Mouse (Mus musculus): ENCODE measurements at regions not wholly inside any gene's neighbourhood (a gene's known extent, or its start where the extent isn't known, plus 50 kb on each side); places are given as distances from the start of the nearest gene placed in this dataset.
"Not testable (repeated sequence)": the region's sequence is repeated elsewhere in the genome, so short reads cannot be mapped to it uniquely, and the experiment has no call there.

GRCm38 (mm10) chr15:90291848-90292247 lies 67.7 kb downstream of the Alg10b start:
- no peak for DNase-seq (ENCODE audit: low read depth)

- no peak for DNase-seq (ENCODE audit: low read depth)
Observed at GRCm38 (mm10) chr15:90294353-90294922, 70.3 kb downstream of the Alg10b start.

- DNase-seq (ENCODE audit: low read depth), result no peak
Observed at GRCm38 (mm10) chr15:90298566-90298965, 74.5 kb downstream of the Alg10b start.

GRCm38 (mm10) chr15:90303393-90303792 lies 79.3 kb downstream of the Alg10b start:
- DNase-seq (ENCODE audit: low read depth), result no peak

- DNase-seq (ENCODE audit: low read depth), result no peak
Observed at GRCm38 (mm10) chr15:90305051-90305450, 80.9 kb downstream of the Alg10b start.

GRCm38 (mm10) chr15:90306866-90307265 lies 82.8 kb downstream of the Alg10b start:
- no peak for DNase-seq (ENCODE audit: low read depth)

GRCm38 (mm10) chr15:90308433-90308832 lies 84.3 kb downstream of the Alg10b start:
- DNase-seq (ENCODE audit: low read depth), result not testable (repeated sequence)

GRCm38 (mm10) chr15:90308869-90309268 lies 84.8 kb downstream of the Alg10b start:
- no peak for DNase-seq (ENCODE audit: low read depth)

- DNase-seq (ENCODE audit: low read depth), result no peak
Observed at GRCm38 (mm10) chr15:90309664-90310063, 85.6 kb downstream of the Alg10b start.

GRCm38 (mm10) chr15:90321774-90322173 lies 97.7 kb downstream of the Alg10b start:
- DNase-seq (ENCODE audit: low read depth), result no peak

GRCm38 (mm10) chr15:90333275-90333674 lies 109.2 kb downstream of the Alg10b start:
- no peak for DNase-seq (ENCODE audit: low read depth)

GRCm38 (mm10) chr15:90333766-90334165 lies 109.7 kb downstream of the Alg10b start:
- no peak for DNase-seq (ENCODE audit: low read depth)

- no peak for DNase-seq (ENCODE audit: low read depth)
Observed at GRCm38 (mm10) chr15:90334406-90334805, 110.3 kb downstream of the Alg10b start.

GRCm38 (mm10) chr15:90335506-90335905 lies 111.4 kb downstream of the Alg10b start:
- no peak for DNase-seq (ENCODE audit: low read depth)

- peak; percentile 11 for DNase-seq (ENCODE audit: low read depth)
Observed at GRCm38 (mm10) chr15:90340089-90340488, 116.0 kb downstream of the Alg10b start.

- no peak for DNase-seq (ENCODE audit: low read depth)
Observed at GRCm38 (mm10) chr15:90341261-90341660, 117.2 kb downstream of the Alg10b start.

GRCm38 (mm10) chr15:90343771-90344170 lies 119.7 kb downstream of the Alg10b start:
- no peak for DNase-seq (ENCODE audit: low read depth)

- no peak for DNase-seq (ENCODE audit: low read depth)
Observed at GRCm38 (mm10) chr15:90344956-90345355, 120.8 kb downstream of the Alg10b start.

GRCm38 (mm10) chr15:90346162-90346561 lies 122.1 kb downstream of the Alg10b start:
- DNase-seq (ENCODE audit: low read depth), result no peak

- DNase-seq (ENCODE audit: low read depth), result no peak
Observed at GRCm38 (mm10) chr15:90346757-90347156, 122.6 kb downstream of the Alg10b start.

GRCm38 (mm10) chr15:90351898-90352297 lies 127.8 kb downstream of the Alg10b start:
- DNase-seq (ENCODE audit: low read depth), result no peak

- DNase-seq (ENCODE audit: low read depth), result peak; percentile 76
Observed at GRCm38 (mm10) chr15:90365656-90366055, 141.5 kb downstream of the Alg10b start.

- DNase-seq (ENCODE audit: low read depth), result peak; percentile 87
Observed at GRCm38 (mm10) chr15:90377959-90378358, 153.8 kb downstream of the Alg10b start.

GRCm38 (mm10) chr15:90396961-90397360 lies 172.8 kb downstream of the Alg10b start:
- no peak for DNase-seq (ENCODE audit: low read depth)
